Mouse (Mus musculus): Measurements from ENCODE around the gene Vps35. TPM values are rescaled to one million over a fixed set of nuclear protein-coding genes. Genes with fewer than 3 reads are reported as not detected.

Gene Vps35
- polyA plus RNA-seq, 1 experiment from 2014 or later: 113 TPM

DNA sequence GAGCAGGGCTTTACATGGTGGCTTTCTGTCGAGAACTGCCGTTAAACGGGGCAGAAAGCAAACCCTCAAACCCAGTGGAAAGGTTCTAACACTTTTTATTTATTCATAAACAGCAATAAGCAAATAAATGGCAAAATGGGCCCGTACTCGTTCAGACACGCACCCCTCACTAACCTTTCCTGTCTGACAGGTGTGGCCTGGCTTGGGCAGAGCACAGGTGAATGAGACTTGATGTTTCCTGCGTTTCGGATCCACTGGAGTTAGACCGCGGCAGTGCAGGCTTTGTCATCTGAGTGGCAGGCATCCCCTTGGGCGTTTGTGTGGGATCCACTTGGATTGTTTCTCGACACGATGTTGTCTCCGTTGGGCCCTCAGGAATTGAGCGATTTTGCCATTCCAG is 22.4 kb upstream of the Vps35 start:
- H3K27me3 ChIP-seq (ENCODE audit: control insufficient read depth, insufficient read depth, low read length): no peaks in the 10 kb centered on the region
- 0 out of 2 replicates have a peak, but pooled peaks cover 2% of the 10 kb centered on the region for H3K36me3 ChIP-seq (ENCODE audit: control insufficient read depth, insufficient read depth, low read length)
- WGBS (ENCODE audit: insufficient replicate concordance): 85% methylated on average over 15 of the region's 15 CpGs
- ATAC-seq (replicated peaks; ENCODE audit: insufficient number of reproducible peaks, low FRiP score, low TSS enrichment): no peak
- no peak overlapping the region for H3K27ac ChIP-seq (ENCODE audit: low read depth, low read length)
- no peaks in the 10 kb centered on the region for H3K4me1 ChIP-seq (ENCODE audit: control insufficient read depth, insufficient read depth, low read length)
- no peaks in the 10 kb centered on the region for H3K9me3 ChIP-seq (replicated peaks; ENCODE audit: control insufficient read depth, low read length)
- no peak overlapping the region for H3K4me2 ChIP-seq
- H3K9ac ChIP-seq (ENCODE audit: low read depth, low read length): no peak overlapping the region
- no peak overlapping the region for H3K4me3 ChIP-seq (ENCODE audit: low read depth, low read length)

DNA sequence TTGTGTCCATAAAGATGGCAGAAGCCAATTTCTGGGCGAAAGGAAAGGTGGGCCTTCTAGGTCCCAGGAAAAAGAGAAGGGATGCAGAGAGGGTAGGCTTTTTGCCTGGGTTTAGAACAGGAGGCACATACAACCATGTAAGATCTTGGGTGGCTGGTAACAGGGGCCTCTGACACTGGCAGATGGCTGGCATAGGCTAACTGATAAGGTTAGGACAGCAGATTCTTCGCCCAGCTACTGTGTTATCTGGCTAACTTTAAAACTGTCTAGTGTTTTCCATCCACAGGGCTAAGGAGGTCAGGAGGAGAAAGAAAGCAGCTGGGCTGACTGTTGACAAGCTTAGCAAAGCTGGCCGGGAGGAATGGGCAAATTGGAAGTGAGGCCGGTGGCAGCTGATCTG is 18.9 kb upstream of the Vps35 start:
- Histone ChIP-seq H3K27ac (ENCODE audit: low read depth, low read length) (0 out of 2 replicates have a peak overlapping the region, but pooled peaks have one; percentile 15), H3K36me3 (ENCODE audit: control insufficient read depth, insufficient read depth, low read length) (no peaks in the 10 kb centered on the region)
- 59% methylated on average over 4 of the region's 4 CpGs for WGBS (ENCODE audit: insufficient replicate concordance)

DNA sequence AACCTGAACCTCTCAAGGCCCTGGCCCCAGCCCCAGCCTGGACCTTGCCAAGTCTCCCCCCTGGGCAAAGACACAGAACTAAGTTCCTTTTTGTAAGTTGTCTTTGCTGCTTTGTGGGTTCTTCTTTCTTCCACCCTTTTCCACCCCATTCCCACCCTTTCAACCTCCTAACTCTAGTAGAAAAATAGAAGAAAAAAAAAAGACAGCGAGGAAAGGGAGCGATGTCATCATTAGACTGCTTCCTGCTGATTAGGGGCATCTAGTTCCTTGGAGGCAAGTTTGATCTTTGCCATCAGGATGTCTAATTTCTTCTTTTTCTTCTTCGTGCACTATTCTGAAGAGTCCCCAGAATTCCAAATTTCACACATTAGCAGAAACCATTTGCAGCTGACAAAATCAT is 13.4 kb upstream of the Vps35 start:
- no peak for ATAC-seq (replicated peaks; ENCODE audit: insufficient number of reproducible peaks, low FRiP score, low TSS enrichment)
- Histone ChIP-seq H3K9ac (ENCODE audit: low read depth, low read length) (no peak overlapping the region), H3K27me3 (ENCODE audit: control insufficient read depth, insufficient read depth, low read length) (no peaks in the 10 kb centered on the region), H3K9me3 (replicated peaks; ENCODE audit: control insufficient read depth, low read length) (no peaks in the 10 kb centered on the region), H3K27ac (ENCODE audit: low read depth, low read length) (no peak overlapping the region), H3K4me2 (no peak overlapping the region), H3K36me3 (ENCODE audit: control insufficient read depth, insufficient read depth, low read length) (peaks cover 3% of the 10 kb centered on the region; the same call in 1 of the 2 replicates), H3K4me3 (ENCODE audit: low read depth, low read length) (no peak overlapping the region), H3K4me1 (ENCODE audit: control insufficient read depth, insufficient read depth, low read length) (no peaks in the 10 kb centered on the region)
- 67% methylated on average over 3 of the region's 3 CpGs for WGBS (ENCODE audit: insufficient replicate concordance)

More for the DNA sequence above, 18.9 kb upstream of the Vps35 start:
- H3K9ac ChIP-seq (ENCODE audit: low read depth, low read length): no peak overlapping the region
- H3K27me3 ChIP-seq (ENCODE audit: control insufficient read depth, insufficient read depth, low read length): no peaks in the 10 kb centered on the region
- H3K4me3 ChIP-seq (ENCODE audit: low read depth, low read length): no peak overlapping the region
- no peaks in the 10 kb centered on the region for H3K4me1 ChIP-seq (ENCODE audit: control insufficient read depth, insufficient read depth, low read length)
- ATAC-seq (replicated peaks; ENCODE audit: insufficient number of reproducible peaks, low FRiP score, low TSS enrichment): no peak
- H3K9me3 ChIP-seq (replicated peaks; ENCODE audit: control insufficient read depth, low read length): no peaks in the 10 kb centered on the region
- no peak overlapping the region for H3K4me2 ChIP-seq

DNA sequence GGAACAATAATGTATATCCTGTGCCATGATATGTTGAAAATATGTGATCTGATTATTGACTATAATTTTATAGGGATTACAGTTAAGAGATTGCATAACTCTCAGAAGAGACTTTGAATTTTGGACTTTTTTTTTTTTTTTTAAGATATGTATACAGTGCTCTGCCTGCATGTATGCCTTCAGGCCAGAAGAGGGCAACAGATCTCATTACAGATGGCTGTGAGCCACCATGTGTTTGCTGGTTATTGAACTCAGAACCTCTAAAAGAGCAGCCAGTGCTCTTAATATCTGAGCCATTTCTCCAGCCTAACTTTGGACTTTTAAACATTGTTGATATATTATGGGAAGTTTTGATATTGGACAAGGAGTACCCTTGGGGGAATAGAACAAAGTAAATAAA is 12.1 kb upstream of the Vps35 start:
- ATAC-seq (replicated peaks; ENCODE audit: insufficient number of reproducible peaks, low FRiP score, low TSS enrichment): no peak
- H3K4me1 ChIP-seq (ENCODE audit: control insufficient read depth, insufficient read depth, low read length): no peaks in the 10 kb centered on the region
- H3K36me3 ChIP-seq (ENCODE audit: control insufficient read depth, insufficient read depth, low read length): peaks cover 11% of the 10 kb centered on the region
- no peaks in the 10 kb centered on the region for H3K9me3 ChIP-seq (replicated peaks; ENCODE audit: control insufficient read depth, low read length)
- no peak overlapping the region for H3K4me3 ChIP-seq (ENCODE audit: low read depth, low read length)
- no peak overlapping the region for H3K4me2 ChIP-seq
- H3K27ac ChIP-seq (ENCODE audit: low read depth, low read length): no peak overlapping the region
- no peak overlapping the region for H3K9ac ChIP-seq (ENCODE audit: low read depth, low read length)
- H3K27me3 ChIP-seq (ENCODE audit: control insufficient read depth, insufficient read depth, low read length): no peaks in the 10 kb centered on the region

DNA sequence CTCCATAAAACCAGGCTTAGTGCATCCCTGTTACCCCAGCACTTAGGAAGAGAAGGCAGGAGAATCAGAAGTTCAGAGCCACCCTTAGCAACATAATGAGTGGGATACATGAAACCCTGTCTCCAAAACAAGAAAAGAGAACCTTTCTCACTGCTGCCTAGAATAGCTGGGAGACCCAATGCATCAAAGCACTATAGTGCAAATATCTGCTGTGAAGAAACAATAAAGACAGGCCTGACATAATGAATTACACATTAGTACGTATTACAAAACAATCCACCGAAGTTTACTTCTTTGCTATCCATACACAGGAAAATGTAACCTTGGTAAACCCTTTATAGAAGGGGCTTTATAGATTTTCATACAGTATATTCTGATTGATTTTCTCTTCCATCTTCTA is 9.0 kb upstream of the Vps35 start:
- no peaks in the 10 kb centered on the region for H3K27me3 ChIP-seq (ENCODE audit: control insufficient read depth, insufficient read depth, low read length)

DNA sequence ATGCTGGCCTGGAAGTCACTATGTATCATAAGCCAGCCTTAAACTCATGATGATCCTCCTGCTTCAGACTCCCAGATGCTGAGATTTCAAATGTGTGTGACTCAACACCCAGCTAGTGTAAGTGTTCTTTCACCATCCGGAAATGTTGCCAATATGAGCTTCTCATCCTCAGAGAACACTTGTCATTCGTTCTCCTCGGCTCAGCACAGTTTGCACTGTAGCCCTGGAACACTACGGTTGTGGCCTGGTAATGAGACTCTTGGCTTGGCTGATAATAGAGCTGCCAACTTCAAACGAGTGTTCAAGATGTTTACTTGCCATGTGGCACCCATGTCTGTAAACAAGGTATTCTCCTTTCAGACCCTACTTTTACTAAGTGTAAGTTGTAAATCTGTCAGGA is 3.9 kb upstream of the Vps35 start:
- H3K27me3 ChIP-seq (ENCODE audit: control insufficient read depth, insufficient read depth, low read length): no peaks in the 10 kb centered on the region
- H3K27ac ChIP-seq (ENCODE audit: low read depth, low read length): no peak overlapping the region
- H3K4me2 ChIP-seq: no peak overlapping the region
- H3K4me3 ChIP-seq (ENCODE audit: low read depth, low read length): no peak overlapping the region
- H3K9me3 ChIP-seq (replicated peaks; ENCODE audit: control insufficient read depth, low read length): no peaks in the 10 kb centered on the region
- WGBS (ENCODE audit: insufficient replicate concordance): 86% methylated on average over 5 of the region's 5 CpGs
- H3K36me3 ChIP-seq (ENCODE audit: control insufficient read depth, insufficient read depth, low read length): peaks cover 36% of the 10 kb centered on the region
- H3K4me1 ChIP-seq (ENCODE audit: control insufficient read depth, insufficient read depth, low read length): peaks cover 8% of the 10 kb centered on the region; the same call in 1 of the 2 replicates
- no peak for ATAC-seq (replicated peaks; ENCODE audit: insufficient number of reproducible peaks, low FRiP score, low TSS enrichment)
- H3K9ac ChIP-seq (ENCODE audit: low read depth, low read length): no peak overlapping the region

More for the DNA sequence above, 9.0 kb upstream of the Vps35 start:
- no peak overlapping the region for H3K9ac ChIP-seq (ENCODE audit: low read depth, low read length)
- no peak overlapping the region for H3K4me3 ChIP-seq (ENCODE audit: low read depth, low read length)
- no peak overlapping the region for H3K27ac ChIP-seq (ENCODE audit: low read depth, low read length)
- H3K4me1 ChIP-seq (ENCODE audit: control insufficient read depth, insufficient read depth, low read length): no peaks in the 10 kb centered on the region
- no peak overlapping the region for H3K4me2 ChIP-seq
- H3K9me3 ChIP-seq (replicated peaks; ENCODE audit: control insufficient read depth, low read length): no peaks in the 10 kb centered on the region
- 96% methylated on average over 2 of the region's 2 CpGs for WGBS (ENCODE audit: insufficient replicate concordance)
- no peak for ATAC-seq (replicated peaks; ENCODE audit: insufficient number of reproducible peaks, low FRiP score, low TSS enrichment)
- peaks cover 32% of the 10 kb centered on the region for H3K36me3 ChIP-seq (ENCODE audit: control insufficient read depth, insufficient read depth, low read length)

DNA sequence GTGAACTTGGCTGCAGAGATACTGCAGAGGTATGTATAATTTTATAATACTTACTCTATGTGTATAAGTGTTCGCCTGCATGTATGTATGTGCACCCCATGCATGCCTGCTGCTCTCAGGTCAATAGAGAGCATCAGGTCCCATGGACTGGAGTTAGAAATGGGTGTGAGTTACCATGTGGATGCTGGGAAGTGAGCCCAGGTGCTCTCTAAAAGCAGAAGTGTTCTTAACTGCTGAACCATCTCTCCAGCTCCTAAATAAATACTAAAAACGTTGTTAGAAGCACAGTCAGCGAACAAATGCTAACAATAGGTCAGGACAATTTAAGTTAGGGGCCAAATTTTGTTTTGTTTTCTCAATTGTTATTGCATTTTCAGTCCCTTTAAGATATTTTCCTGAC is 3.3 kb upstream of the Vps35 start:
- H3K9ac ChIP-seq (ENCODE audit: low read depth, low read length): no peak overlapping the region
- H3K4me3 ChIP-seq (ENCODE audit: low read depth, low read length): no peak overlapping the region
- WGBS (ENCODE audit: insufficient replicate concordance): 91% methylated on average over 3 of the region's 3 CpGs
- H3K27ac ChIP-seq (ENCODE audit: low read depth, low read length): no peak overlapping the region
- ATAC-seq (replicated peaks; ENCODE audit: insufficient number of reproducible peaks, low FRiP score, low TSS enrichment): no peak
- H3K36me3 ChIP-seq (ENCODE audit: control insufficient read depth, insufficient read depth, low read length): peaks cover 32% of the 10 kb centered on the region
- H3K4me2 ChIP-seq: no peak overlapping the region
- no peaks in the 10 kb centered on the region for H3K27me3 ChIP-seq (ENCODE audit: control insufficient read depth, insufficient read depth, low read length)
- no peaks in the 10 kb centered on the region for H3K9me3 ChIP-seq (replicated peaks; ENCODE audit: control insufficient read depth, low read length)
- peaks cover 11% of the 10 kb centered on the region for H3K4me1 ChIP-seq (ENCODE audit: control insufficient read depth, insufficient read depth, low read length)

DNA sequence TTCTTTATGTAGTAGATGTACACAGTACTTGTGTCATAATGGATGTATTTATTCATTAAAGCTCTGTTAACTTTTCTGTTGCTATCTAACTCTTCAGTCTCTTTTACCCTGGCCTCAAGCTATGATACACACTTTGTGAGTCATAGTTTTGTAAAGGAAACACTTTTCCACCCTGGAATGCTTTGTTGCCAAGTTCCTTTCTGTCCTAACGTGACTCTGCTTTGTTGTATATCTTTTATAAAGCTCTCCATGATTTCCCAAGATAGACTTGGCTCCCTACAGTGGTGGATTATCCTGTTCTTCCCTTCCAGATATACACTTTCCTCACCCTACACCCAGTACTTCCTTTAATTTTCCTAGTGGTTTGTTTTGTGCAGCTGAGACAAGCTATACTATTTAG is 2.3 kb upstream of the Vps35 start:
- peak overlapping the region; percentile 14; the same call in 1 of the 2 replicates for H3K4me2 ChIP-seq
- no peak overlapping the region for H3K9ac ChIP-seq (ENCODE audit: low read depth, low read length)
- no peaks in the 10 kb centered on the region for H3K27me3 ChIP-seq (ENCODE audit: control insufficient read depth, insufficient read depth, low read length)
- H3K36me3 ChIP-seq (ENCODE audit: control insufficient read depth, insufficient read depth, low read length): peaks cover 26% of the 10 kb centered on the region
- no peak for ATAC-seq (replicated peaks; ENCODE audit: insufficient number of reproducible peaks, low FRiP score, low TSS enrichment)
- no peak overlapping the region for H3K4me3 ChIP-seq (ENCODE audit: low read depth, low read length)
- 66% methylated on average over 1 of the region's 1 CpGs for WGBS (ENCODE audit: insufficient replicate concordance)
- peaks cover 16% of the 10 kb centered on the region for H3K4me1 ChIP-seq (ENCODE audit: control insufficient read depth, insufficient read depth, low read length)
- no peaks in the 10 kb centered on the region for H3K9me3 ChIP-seq (replicated peaks; ENCODE audit: control insufficient read depth, low read length)
- no peak overlapping the region for H3K27ac ChIP-seq (ENCODE audit: low read depth, low read length)

DNA sequence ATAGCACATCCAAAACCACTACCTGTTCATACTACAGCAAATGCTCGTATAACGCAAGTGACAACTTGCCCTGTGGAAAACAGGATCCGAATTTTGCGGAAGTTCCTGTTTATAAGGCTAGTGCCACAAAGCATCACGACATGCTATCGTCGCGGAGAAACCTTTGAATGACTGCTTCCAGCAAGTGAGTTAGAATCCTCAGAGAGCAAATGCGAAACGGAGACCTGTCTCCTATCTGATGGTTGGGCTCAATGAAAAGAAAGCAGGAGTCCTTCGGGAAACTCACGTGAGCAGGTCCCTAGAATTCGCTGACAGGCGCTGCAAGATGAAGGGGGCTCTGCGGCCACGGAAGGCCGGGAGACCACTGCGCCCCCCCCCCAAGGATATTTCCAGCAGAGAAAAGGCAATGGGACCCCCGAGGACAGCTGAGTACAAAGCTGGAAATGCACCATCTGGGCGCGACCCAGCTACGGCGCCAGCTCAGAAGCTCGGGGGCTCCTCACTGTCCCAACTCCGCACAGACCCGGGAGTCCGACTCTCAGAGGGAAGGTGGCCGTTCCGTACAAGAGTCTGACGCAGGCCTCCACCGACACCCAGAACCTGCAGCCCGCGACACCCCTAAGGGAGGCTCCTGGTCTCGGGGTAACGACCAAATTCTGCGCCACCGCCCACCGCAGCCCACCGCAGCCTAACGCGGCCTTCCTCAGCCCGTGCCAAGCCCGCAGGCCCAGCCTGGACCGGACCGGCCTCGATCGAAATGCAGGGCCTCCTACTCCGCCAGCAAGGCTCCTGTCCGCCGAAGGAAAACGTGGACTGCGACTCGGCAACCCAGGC is 785 bp downstream of the Vps35 start:
- WGBS (ENCODE audit: insufficient replicate concordance): under 1% methylated on average over 53 of the region's 53 CpGs
- Histone ChIP-seq H3K36me3 (ENCODE audit: control insufficient read depth, insufficient read depth, low read length) (peaks cover 6% of the 10 kb centered on the region), H3K4me1 (ENCODE audit: control insufficient read depth, insufficient read depth, low read length) (peaks cover 16% of the 10 kb centered on the region), H3K27ac (ENCODE audit: low read depth, low read length) (peak overlapping the region; percentile 96), H3K9me3 (replicated peaks; ENCODE audit: control insufficient read depth, low read length) (no peaks in the 10 kb centered on the region), H3K4me3 (ENCODE audit: low read depth, low read length) (peak overlapping the region; percentile 99), H3K4me2 (peak overlapping the region; percentile 89), H3K27me3 (ENCODE audit: control insufficient read depth, insufficient read depth, low read length) (no peaks in the 10 kb centered on the region), H3K9ac (ENCODE audit: low read depth, low read length) (peak overlapping the region; percentile 93)
- peak; percentile 28; the same call in 1 of the 2 replicates for ATAC-seq (replicated peaks; ENCODE audit: insufficient number of reproducible peaks, low FRiP score, low TSS enrichment)
